Mouse (Mus musculus) erythroblast, embryonic 14.5 days (primary cell): ENCODE measurements around the gene Osmr.

Source experiments
- GATA1 ChIP-seq: IDR thresholded peaks from 2 replicates; pipeline ENCODE4 v1.6.1; 2012; ENCODE audit warnings: low read length, inconsistent platforms, mixed read lengths
- TAL1 ChIP-seq: IDR thresholded peaks from 3 replicates; pipeline ENCODE4 v1.6.1; 2012; ENCODE audit warnings: low read length, inconsistent platforms, mixed read lengths

DNA sequence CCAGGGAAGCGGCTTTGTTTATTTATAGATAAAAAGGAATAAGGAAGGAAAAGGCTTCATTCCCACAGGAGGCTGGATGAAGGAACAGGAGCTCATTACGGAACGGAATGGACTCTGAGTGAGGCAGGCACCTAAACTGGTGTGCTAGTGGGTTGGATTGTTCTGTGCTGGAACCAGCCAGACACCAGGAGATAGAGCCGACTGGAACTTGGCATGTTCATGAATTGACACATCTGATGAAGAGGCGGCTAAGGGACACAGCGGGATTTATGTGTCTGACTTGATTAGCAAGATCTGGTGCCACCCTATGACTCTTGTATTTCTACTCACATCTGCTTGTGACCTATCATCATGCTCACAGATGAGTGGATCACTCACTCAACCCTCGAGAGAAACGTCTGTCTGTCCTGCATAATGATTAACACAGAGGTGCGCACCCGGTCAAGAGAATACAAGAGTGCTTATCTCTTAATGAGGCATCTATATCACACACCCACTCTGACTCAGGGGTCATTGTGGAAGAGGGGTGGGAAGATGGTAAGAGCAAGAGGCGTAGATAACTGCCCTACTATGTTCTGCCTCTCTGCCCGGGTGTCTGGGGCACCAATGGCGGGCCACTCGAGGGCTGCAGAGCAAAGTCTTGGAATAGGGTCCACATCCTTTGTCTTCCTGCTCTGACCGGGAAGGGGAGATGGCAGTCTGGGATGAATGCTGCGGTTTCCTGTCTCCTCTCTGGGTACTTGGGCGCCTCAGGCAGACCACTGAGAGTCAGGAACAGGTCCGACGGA is 31.7 kb upstream of the Osmr start:
- TF ChIP-seq GATA1: no peak
- no peak for TF ChIP-seq TAL1
